Mouse (Mus musculus) ES-E14 (cell line): ENCODE data around the gene Igsf21.

Experiments used
- ZC3H11A ChIP-seq: IDR thresholded peaks from 2 replicates; pipeline ENCODE4 v1.6.1; 2012; ENCODE audit warnings: low read depth, mild to moderate bottlenecking, inconsistent platforms, low read length, borderline replicate concordance
- ZNF384 ChIP-seq: IDR thresholded peaks from 2 replicates; pipeline ENCODE4 v1.6.1; 2012; ENCODE audit warnings: low read depth, low read length, inconsistent platforms

GRCm38 (mm10) chr4:140269184-140269840 lies 22.7 kb upstream of the Igsf21 start:
- TF ChIP-seq ZNF384: no peak
- TF ChIP-seq ZC3H11A: no peak
